8 mouse cellular contexts compared by ENCODE assay signal in the genomic region with DNA sequence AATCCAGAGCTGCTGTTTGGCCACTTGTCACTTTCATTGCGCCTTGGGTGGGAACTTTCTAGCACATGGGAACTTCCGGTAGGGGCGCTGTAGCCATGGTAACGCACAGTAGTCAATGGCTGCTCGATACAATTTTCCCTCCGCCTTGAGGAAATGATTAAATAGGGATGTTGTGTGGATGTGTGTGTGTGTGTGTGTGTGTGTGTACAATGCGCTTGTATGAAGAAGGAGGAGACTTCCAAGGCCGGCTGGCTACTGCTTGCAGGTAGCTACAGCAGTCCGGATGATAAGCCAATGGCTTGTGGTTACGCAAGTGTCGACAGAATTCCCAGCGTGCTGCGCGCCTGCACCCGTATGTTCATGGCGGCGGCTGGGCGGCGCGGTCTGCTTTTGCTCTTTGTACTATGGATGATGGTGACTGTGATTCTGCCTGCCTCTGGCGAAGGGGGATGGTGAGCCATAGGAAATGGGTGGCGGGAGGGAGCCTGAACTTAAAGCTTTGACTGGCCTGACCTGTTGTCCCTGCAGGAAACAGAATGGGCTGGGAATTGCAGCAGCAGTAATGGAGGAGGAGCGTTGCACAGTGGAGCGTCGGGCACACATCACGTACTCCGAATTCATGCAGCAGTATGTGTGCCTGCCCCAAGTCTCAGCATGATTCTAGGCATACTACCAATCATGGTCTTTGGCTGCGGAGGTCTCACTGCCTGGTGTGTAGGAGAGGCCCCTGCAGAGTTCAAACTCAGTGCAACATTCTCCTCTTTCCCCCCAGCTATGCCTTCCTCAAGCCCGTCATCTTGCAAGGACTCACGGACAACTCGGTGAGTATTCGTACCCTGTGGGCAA. TPM values are rescaled to one million over a fixed set of nuclear protein-coding genes. Genes with fewer than 3 reads are reported as not detected.
A peak's percentile ranks its signal among the peaks of the same experiment; 100 is the strongest.
DNase-seq lines count a peak whose midpoint lies in the region; ATAC-seq and TF ChIP-seq lines count a peak whose summit lies in the region.

Jmjd8 (plus strand) TSS at position 156 of the 846 bp plus-strand sequence.

- TF ChIP-seq CTCF in bone marrow macrophage, adult 2 months (IDR thresholded peaks at IDR 0.05; ENCODE audit: low read depth, low read length): no peak

- H3K4me3 ChIP-seq in bone marrow macrophage, adult 2 months (ENCODE audit: insufficient read depth, low read length): peak within 1 kb of the TSS; percentile 77
- H3K4me3 ChIP-seq in embryonic facial prominence, embryonic 15.5 days (replicated peaks): peak within 1 kb of the TSS; percentile 54

- no peaks in the 10 kb centered on the region for H3K9me3 ChIP-seq in embryonic facial prominence, embryonic 15.5 days (replicated peaks)

- peaks cover 45% of the 10 kb centered on the region for H3K36me3 ChIP-seq in embryonic facial prominence, embryonic 15.5 days
- peaks cover 6% of the 10 kb centered on the region; the same call in 1 of the 2 replicates for H3K36me3 ChIP-seq in splenic B cell, adult 2 months (ENCODE audit: control insufficient read depth, insufficient read depth, low read length, poor library complexity, severe bottlenecking)

- H3K9ac ChIP-seq in embryonic facial prominence, embryonic 15.5 days: peak within 1 kb of the TSS; percentile 54

- H3K4me2 ChIP-seq in embryonic facial prominence, embryonic 15.5 days (replicated peaks): peak within 1 kb of the TSS; percentile 73

- H3K27ac ChIP-seq in bone marrow macrophage, adult 2 months (ENCODE audit: insufficient read depth, low read depth, low read length): peak within 1 kb of the TSS; percentile 42; the same call in 1 of the 2 replicates
- H3K27ac ChIP-seq in embryonic facial prominence, embryonic 15.5 days (replicated peaks): peak within 1 kb of the TSS; percentile 94

- H3K27me3 ChIP-seq in embryonic facial prominence, embryonic 15.5 days: no peaks in the 10 kb centered on the region
- no peaks in the 10 kb centered on the region for H3K27me3 ChIP-seq in splenic B cell, adult 2 months (ENCODE audit: control insufficient read depth, insufficient read depth, low read length, poor library complexity, severe bottlenecking)

- WGBS in embryonic facial prominence, embryonic 15.5 days: under 1% methylated on average over 32 of the region's 32 CpGs

- DNase-seq in B cell, adult 2 months: peak; percentile 70 to 71
- peak; percentile 79 to 80 for DNase-seq in heart, adult 9 months (ENCODE audit: low spot score in 2 of 2)
- DNase-seq in kidney, adult 9 months: peak; percentile 86
- peak; percentile 82 for DNase-seq in liver
- peak; percentile 79 for DNase-seq in splenic B cell, adult 2 months (ENCODE audit: low read depth, low spot score)

- ATAC-seq in embryonic facial prominence, embryonic 15.5 days (ENCODE audit: insufficient number of reproducible peaks, low FRiP score, low TSS enrichment, low read depth): no peak
- peak; percentile 33 for ATAC-seq in monocyte, adult 5-6 weeks (replicated peaks; ENCODE audit: insufficient number of reproducible peaks, low FRiP score, low TSS enrichment, poor library complexity, severe bottlenecking)

- TF ChIP-seq POLR2A in bone marrow macrophage, adult 2 months (IDR thresholded peaks at IDR 0.05; ENCODE audit: borderline replicate concordance, low read depth, low read length): no peak

- peaks cover 18% of the 10 kb centered on the region for H3K4me1 ChIP-seq in bone marrow macrophage, adult 2 months (ENCODE audit: control insufficient read depth, insufficient read depth, low read length)
- peaks cover 71% of the 10 kb centered on the region for H3K4me1 ChIP-seq in embryonic facial prominence, embryonic 15.5 days

RNA-seq across cellular contexts. Expression of gene Jmjd8, which starts in this region (rescaled TPM):
- 16.3 and 18.0 TPM in 2 replicates for polyA plus RNA-seq in bone marrow macrophage, adult 2 months (2012; ENCODE audit: insufficient read depth, insufficient read length, missing spikeins)
- polyA plus RNA-seq in embryonic facial prominence, embryonic 15.5 days (2015; fragmentation: Nextera tagmentation; extraction: Ambion mirVana): 44.9 and 46.2 TPM in 2 replicates
- 7.9 to 20.3 TPM (median 11.0 TPM) in 3 replicates for total RNA-seq in monocyte, adult 5-6 weeks (2017)
